ENCODE assay signal across 7 mouse cellular contexts in genomic region chr17:65872652-65873051, GRCm38 (mm10). TPM values are rescaled to one million over a fixed set of nuclear protein-coding genes. Genes with fewer than 3 reads are reported as not detected.
DNase-seq lines count a peak whose midpoint lies in the region; ATAC-seq and TF ChIP-seq lines count a peak whose summit lies in the region.

No protein-coding gene starts in this region.

- H3K36me3 ChIP-seq in E14TG2a.4 (ENCODE audit: insufficient read depth, low read length) = peaks cover 21% of the 10 kb centered on the region

- H3K4me1 ChIP-seq in E14TG2a.4 (replicated peaks; ENCODE audit: low read depth, low read length) = peaks cover 100% of the 10 kb centered on the region
- H3K4me1 ChIP-seq in olfactory bulb, adult 2 months (ENCODE audit: control insufficient read depth, insufficient read depth, low read length) = peaks cover 12% of the 10 kb centered on the region

- peak; percentile 44 for ATAC-seq in inflammation-experienced regulatory T-cells, adult 6 months

- H3K4me3 ChIP-seq in E14TG2a.4 (replicated peaks; ENCODE audit: low read length) = peak overlapping the region; percentile 43
- no peak overlapping the region for H3K4me3 ChIP-seq in olfactory bulb, adult 2 months (ENCODE audit: insufficient read depth, low read depth, low read length)

- 56% methylated on average over 6 of the region's 6 CpGs for WGBS in olfactory bulb, adult 2 months

- peak overlapping the region; percentile 0; the same call in 1 of the 2 replicates for H3K27ac ChIP-seq in olfactory bulb, adult 2 months (ENCODE audit: insufficient read depth, low read depth, low read length)

- no peaks in the 10 kb centered on the region for H3K9me3 ChIP-seq in E14TG2a.4 (ENCODE audit: low read length)

- peak; percentile 75 for DNase-seq in A20 (ENCODE audit: low read depth, low spot score)
- DNase-seq in embryo, embryonic 10 days (ENCODE audit: low spot score) = peak; percentile 66
- DNase-seq in lung, adult 18-20 months = peak; percentile 57 to 72
- DNase-seq in frontal cortex, postnatal 10 days (ENCODE audit: low spot score in 2 of 2) = no peak

- H3K27me3 ChIP-seq in E14TG2a.4 (ENCODE audit: insufficient read depth, low read length) = no peaks in the 10 kb centered on the region

- no peak for TF ChIP-seq POLR2A in olfactory bulb, adult 2 months (IDR thresholded peaks at IDR 0.05; ENCODE audit: insufficient read depth, low read depth, low read length)

- TF ChIP-seq CTCF in E14TG2a.4 (conservative IDR thresholded peaks at IDR 0.05; ENCODE audit: low read length) = peak; percentile 85
- no peak for TF ChIP-seq CTCF in olfactory bulb, adult 2 months (IDR thresholded peaks at IDR 0.05; ENCODE audit: insufficient read depth, low read depth, low read length)

RNA-seq across cellular contexts. Expression of gene Ralbp1, which starts 12.9 kb away (rescaled TPM):
- 10 to 100 TPM; 48.4 to 62.8 (median 60.1) TPM for polyA plus RNA-seq in inflammation-experienced regulatory T-cells, adult 6 months (2017; shearing (Covaris generic))
- polyA plus RNA-seq in olfactory bulb, adult 2 months (2012; ENCODE audit: insufficient read depth, insufficient read length, low replicate concordance, missing spikeins) = not detected in 2 replicates

Comparison
In these comparisons a context has a peak if more than half of its experiments do, and no peak if none do; other contexts are left out.
1. DNase-seq: peak in A20 (single experiment), embryo, embryonic 10 days (single experiment) and lung, adult 18-20 months (2 of 2); none in frontal cortex, postnatal 10 days (0 of 2).
2. RNA of gene Ralbp1, which starts 12.9 kb away (polyA plus RNA-seq): 48.4 to 62.8 TPM in inflammation-experienced regulatory T-cells, adult 6 months; not detected in olfactory bulb, adult 2 months; every median in the first group is over 10 times any median in the second.